Mouse (Mus musculus) small intestine, adult 2 months (tissue): ENCODE measurements around the gene Neurog1. TPM values are rescaled to one million over a fixed set of nuclear protein-coding genes. Genes with fewer than 3 reads are reported as not detected.

ENCODE experiments used
- H3K27ac ChIP-seq: fragments of 200-500 bp; 2 replicates; pipeline ENCODE4 v1.5.1; 2012; ENCODE audit warnings: low read depth, low read length, control low read depth, inconsistent platforms; ENCODE audit not compliant: insufficient read depth
- H3K27me3 ChIP-seq: fragments of 200-500 bp; 2 replicates; pipeline ENCODE4 v1.6.1; 2012; ENCODE audit warnings: mild to moderate bottlenecking, moderate library complexity, low read length, inconsistent platforms; ENCODE audit not compliant: control insufficient read depth, insufficient read depth
- H3K36me3 ChIP-seq: fragments of 200-500 bp; 2 replicates; pipeline ENCODE4 v1.6.1; 2012; ENCODE audit warnings: mild to moderate bottlenecking, low read length, control low read depth, inconsistent platforms; ENCODE audit not compliant: control insufficient read depth, insufficient read depth
- H3K4me1 ChIP-seq: fragments of 200-500 bp; 2 replicates; pipeline ENCODE4 v1.6.1; 2012; ENCODE audit warnings: low read length, inconsistent platforms, mixed read lengths; ENCODE audit not compliant: control insufficient read depth, insufficient read depth, insufficient read length
- H3K4me3 ChIP-seq: fragments of 200-500 bp; 2 replicates; pipeline ENCODE4 v1.5.1; 2012; ENCODE audit warnings: low read depth, mild to moderate bottlenecking, control low read depth, inconsistent platforms, low read length, moderate library complexity
- CTCF ChIP-seq: fragments of 200-500 bp; IDR thresholded peaks from 2 replicates; pipeline ENCODE4 v1.5.1; 2012; ENCODE audit warnings: low read depth, mild to moderate bottlenecking, control low read depth, inconsistent platforms, low read length, moderate library complexity, mixed read lengths; ENCODE audit not compliant: insufficient replicate concordance, insufficient read length; ENCODE audit errors: extremely low read depth
- POLR2A ChIP-seq: fragments of 200-500 bp; IDR thresholded peaks from 2 replicates; pipeline ENCODE4 v1.6.1; 2012; ENCODE audit warnings: low read depth, mild to moderate bottlenecking, control low read depth, inconsistent platforms, low read length, moderate library complexity
- WGBS: fragments of 180-500 bp; shearing (Covaris S2); methylation state at CpG from one replicate; pipeline ENCODE4 v1.1.7; 2018; 5-methylcytosine and 5-hydroxymethylcytosine counted together
- polyA plus RNA-seq: library from polyadenylated mRNA; depleted of rRNA; stranded (reverse); fragments of >200 nt; gene quantifications from 2 replicates; pipeline ENCODE4 v1.2.3, GENCODE M21; 2012; rRNA removed

Gene Neurog1
- polyA plus RNA-seq = not detected in 2 replicates

DNA sequence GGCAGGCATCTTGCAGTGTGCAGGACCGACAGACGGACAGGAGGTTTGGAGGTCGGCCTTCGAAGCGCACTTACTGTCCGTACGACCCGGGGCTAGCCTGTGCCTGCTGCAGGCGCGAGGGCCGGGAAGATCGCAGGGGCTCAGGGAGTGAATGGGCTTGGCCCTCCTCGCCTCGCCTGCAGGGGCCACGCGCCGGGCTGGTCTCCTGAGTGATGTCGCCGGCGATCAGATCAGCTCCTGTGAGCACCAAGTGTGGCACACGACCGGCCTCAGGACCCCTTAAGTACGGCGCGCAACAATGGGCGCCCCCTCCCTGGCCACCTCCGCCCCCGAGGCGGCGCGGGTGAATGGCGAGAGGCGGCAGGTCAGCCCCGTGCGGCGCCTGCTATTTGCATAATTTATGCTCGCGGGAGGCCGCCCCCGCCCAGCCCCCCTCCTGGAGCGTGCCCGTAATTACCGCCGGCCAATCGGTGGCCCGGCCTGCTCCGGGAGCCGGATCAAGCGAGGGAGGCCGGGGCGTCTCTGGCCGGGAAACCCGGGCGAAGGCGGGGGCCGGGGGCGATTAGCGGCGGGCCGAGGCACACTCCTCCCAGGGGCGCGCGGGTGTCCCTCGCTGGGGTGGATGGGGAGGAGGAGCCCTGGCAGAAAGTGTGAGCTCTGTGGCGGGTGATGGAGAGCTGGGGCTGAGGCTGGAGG is at the start of gene Neurog1:
Neurog1 (minus strand) TSS at position 240 of the 696 bp plus-strand sequence.
- H3K27me3 ChIP-seq = peaks cover 71% of the 10 kb centered on the region
- no peaks in the 10 kb centered on the region for H3K36me3 ChIP-seq
- 2% methylated on average over 65 of the region's 65 CpGs for WGBS
- H3K4me1 ChIP-seq = peaks cover 3% of the 10 kb centered on the region; the same call in 1 of the 2 replicates
- H3K27ac ChIP-seq = no peak within 1 kb of the TSS
- no peak for TF ChIP-seq CTCF
- no peak for TF ChIP-seq POLR2A
- H3K4me3 ChIP-seq = no peak within 1 kb of the TSS

GRCm38 (mm10) chr13:56299336-56299735 is 47.4 kb upstream of the Neurog1 start:
- Histone ChIP-seq H3K4me1 (no peaks in the 10 kb centered on the region), H3K27me3 (peaks cover 16% of the 10 kb centered on the region), H3K4me3 (no peak overlapping the region), H3K36me3 (no peaks in the 10 kb centered on the region), H3K27ac (no peak overlapping the region)
- TF ChIP-seq POLR2A = no peak
- TF ChIP-seq CTCF = no peak
- WGBS = 90% methylated on average over 11 of the region's 11 CpGs

DNA sequence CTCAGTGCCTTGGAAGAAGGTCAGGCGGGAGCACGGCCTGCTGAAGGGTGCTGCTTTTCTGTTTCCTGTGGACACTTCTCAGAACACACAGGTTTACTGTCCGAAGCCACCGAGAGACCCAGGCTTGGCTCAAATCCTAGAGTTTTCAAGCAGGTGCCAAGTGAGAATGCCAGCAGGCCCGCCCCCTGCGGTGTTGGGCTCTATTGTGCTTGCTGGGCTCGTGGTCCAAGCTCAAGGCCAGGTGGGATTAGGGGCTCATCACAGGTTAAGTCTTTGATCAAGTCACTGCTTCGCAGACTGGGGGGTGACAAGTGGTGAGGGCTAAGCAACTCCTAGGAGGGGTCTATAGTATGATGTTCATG is 44.7 kb upstream of the Neurog1 start:
- H3K36me3 ChIP-seq = no peaks in the 10 kb centered on the region
- no peaks in the 10 kb centered on the region for H3K4me1 ChIP-seq
- WGBS = 15% methylated on average over 8 of the region's 8 CpGs
- H3K27me3 ChIP-seq = peaks cover 16% of the 10 kb centered on the region
- no peak for TF ChIP-seq CTCF
- TF ChIP-seq POLR2A = no peak
- peak overlapping the region; percentile 53; the same call in 1 of the 2 replicates for H3K4me3 ChIP-seq
- H3K27ac ChIP-seq = no peak overlapping the region

DNA sequence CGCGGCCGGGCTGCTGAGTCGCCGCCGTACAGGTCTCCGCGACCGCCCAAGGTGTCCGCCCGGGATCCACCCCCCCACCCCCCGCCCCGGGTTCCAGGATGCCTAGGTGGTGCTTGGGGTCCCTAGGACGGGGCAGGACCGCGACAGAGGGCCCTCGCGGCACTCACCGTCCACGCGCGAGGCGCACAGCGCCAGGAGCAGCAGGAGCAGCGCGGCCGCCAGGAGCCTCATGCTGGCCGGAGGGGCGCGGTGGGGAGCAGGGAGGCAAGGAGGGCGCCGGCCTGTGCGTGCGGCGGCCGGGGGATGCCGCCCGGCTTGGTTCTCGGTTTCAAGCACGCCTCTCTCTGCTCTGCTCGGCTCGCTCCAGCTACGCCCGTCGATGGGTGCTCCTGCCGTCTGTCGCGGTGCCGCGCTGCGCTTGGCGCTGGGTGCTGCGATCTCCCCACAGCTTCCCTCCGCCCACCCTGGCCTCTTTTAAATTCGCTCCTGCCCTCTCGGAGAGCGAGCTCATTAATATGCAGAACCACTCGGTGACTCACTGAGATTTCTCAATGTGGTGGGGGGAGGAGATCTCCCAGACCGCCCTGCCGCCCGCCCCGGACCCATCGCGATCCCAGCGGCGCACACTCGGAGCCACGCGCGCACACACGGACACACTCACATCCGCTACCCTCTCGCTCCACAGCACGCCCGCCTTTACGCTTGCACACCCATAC is 44.1 kb upstream of the Neurog1 start, which contains the start of gene Cxcl14:
Cxcl14 (minus strand) TSS at position 609 of the 716 bp plus-strand sequence.
- H3K27ac ChIP-seq = peak within 1 kb of the TSS; percentile 7; the same call in 1 of the 2 replicates
- H3K27me3 ChIP-seq = peaks cover 16% of the 10 kb centered on the region

GRCm38 (mm10) chr13:56295586-56295942 is 43.6 kb upstream of the Neurog1 start:
- TF ChIP-seq POLR2A (no peak), CTCF (no peak)
- H3K27ac ChIP-seq = peak overlapping the region; percentile 7; the same call in 1 of the 2 replicates
- 11% methylated on average over 13 of the region's 13 CpGs for WGBS
- peaks cover 16% of the 10 kb centered on the region for H3K27me3 ChIP-seq
- no peaks in the 10 kb centered on the region for H3K4me1 ChIP-seq
- peak overlapping the region; percentile 53 for H3K4me3 ChIP-seq
- no peaks in the 10 kb centered on the region for H3K36me3 ChIP-seq

More for the DNA sequence above, 44.1 kb upstream of the Neurog1 start, which contains the start of gene Cxcl14:
- WGBS = 3% methylated on average over 76 of the region's 76 CpGs
- Histone ChIP-seq H3K36me3 (no peaks in the 10 kb centered on the region), H3K4me1 (no peaks in the 10 kb centered on the region), H3K4me3 (peak within 1 kb of the TSS; percentile 53)
- TF ChIP-seq POLR2A (peak; percentile 38; the same call in 1 of the 2 replicates), CTCF (no peak)

GRCm38 (mm10) chr13:56294908-56295307 is 42.9 kb upstream of the Neurog1 start:
- WGBS = 14% methylated on average over 10 of the region's 10 CpGs
- TF ChIP-seq POLR2A = no peak
- no peak for TF ChIP-seq CTCF
- H3K4me1 ChIP-seq = no peaks in the 10 kb centered on the region
- H3K36me3 ChIP-seq = no peaks in the 10 kb centered on the region
- peaks cover 16% of the 10 kb centered on the region for H3K27me3 ChIP-seq
- peak overlapping the region; percentile 53 for H3K4me3 ChIP-seq
- H3K27ac ChIP-seq = no peak overlapping the region

GRCm38 (mm10) chr13:56289998-56290397 is 38.0 kb upstream of the Neurog1 start:
- no peak overlapping the region for H3K27ac ChIP-seq
- H3K36me3 ChIP-seq = no peaks in the 10 kb centered on the region
- no peaks in the 10 kb centered on the region for H3K4me1 ChIP-seq
- H3K27me3 ChIP-seq = peaks cover 3% of the 10 kb centered on the region; the same call in 1 of the 2 replicates
- H3K4me3 ChIP-seq = no peak overlapping the region
- WGBS = 78% methylated on average over 6 of the region's 6 CpGs
- TF ChIP-seq POLR2A (no peak), CTCF (peak; percentile 17; the same call in 1 of the 2 replicates)
